Mouse (Mus musculus) midbrain, embryonic 11.5 days (tissue): ENCODE results near the gene Bmpr2. TPM values are rescaled to one million over a fixed set of nuclear protein-coding genes. Genes with fewer than 3 reads are reported as not detected.

Experiments used
- ATAC-seq: fragments of 200-750 bp; cut with Nextera tagmentation; 2 replicates; pipeline ENCODE4 v1.8.0; 2017; ENCODE audit warnings: moderate TSS enrichment, moderate library complexity; ENCODE audit not compliant: low FRiP score
- DNase-seq: peaks from one replicate; pipeline ENCODE4 v3.0.0; 2015; ENCODE audit warnings: low spot score; ENCODE audit errors: missing footprints
- H3K27ac ChIP-seq: fragments of 300-500 bp; sonication (generic); 2 replicates; pipeline ENCODE4 v1.5.1; 2014; ENCODE audit warnings: low read depth, low read length
- H3K27me3 ChIP-seq: fragments of 300-500 bp; sonication (generic); 2 replicates; pipeline ENCODE4 v1.6.1; 2014; ENCODE audit warnings: mild to moderate bottlenecking, low read length, moderate library complexity, mixed read lengths; ENCODE audit not compliant: control insufficient read depth, insufficient read depth
- H3K36me3 ChIP-seq: fragments of 300-500 bp; sonication (generic); 2 replicates; pipeline ENCODE4 v1.6.1; 2014; ENCODE audit warnings: mild to moderate bottlenecking, low read length, moderate library complexity, mixed read lengths; ENCODE audit not compliant: control insufficient read depth, insufficient read depth
- H3K4me1 ChIP-seq: fragments of 300-500 bp; sonication (generic); 2 replicates; pipeline ENCODE4 v1.6.1; 2014; ENCODE audit warnings: low read length; ENCODE audit not compliant: control insufficient read depth, insufficient read depth
- H3K4me2 ChIP-seq: fragments of 300-500 bp; sonication (generic); 2 replicates; pipeline ENCODE4 v1.6.1; 2014; ENCODE audit warnings: mild to moderate bottlenecking, moderate library complexity
- H3K4me3 ChIP-seq: fragments of 300-500 bp; sonication (generic); 2 replicates; pipeline ENCODE4 v1.5.1; 2014; ENCODE audit warnings: low read depth, low read length
- H3K9ac ChIP-seq: fragments of 300-500 bp; sonication (generic); 2 replicates; pipeline ENCODE4 v1.6.1; 2014; ENCODE audit warnings: low read length
- H3K9me3 ChIP-seq: fragments of 300-500 bp; sonication (generic); 2 replicates; pipeline ENCODE4 v1.6.1; 2016; ENCODE audit warnings: low read length; ENCODE audit not compliant: control insufficient read depth
- WGBS: fragments of 180-500 bp; shearing (Covaris S2); extraction: QIAGEN DNeasy Blood & Tissue Kit; methylation state at CpG from one replicate; pipeline ENCODE4 v1.1.7; 2014; 5-methylcytosine and 5-hydroxymethylcytosine counted together
- polyA plus RNA-seq: library from polyadenylated mRNA; unstranded; fragments of >200 nt; fragmentation: Nextera tagmentation; extraction: Ambion mirVana; gene quantifications from 2 replicates; pipeline ENCODE4 v1.2.1, GENCODE M21; 2014

Bmpr2 gene
- polyA plus RNA-seq, 1 experiment from 2014 or later, result 11.2 TPM

- Histone ChIP-seq H3K27ac (no peak overlapping the region), H3K4me2 (no peak overlapping the region), H3K27me3 (no peaks in the 10 kb centered on the region), H3K36me3 (no peaks in the 10 kb centered on the region), H3K9me3 (no peaks in the 10 kb centered on the region), H3K4me1 (no peaks in the 10 kb centered on the region), H3K9ac (no peak overlapping the region), H3K4me3 (no peak overlapping the region)
- WGBS, result 84% methylated on average over 2 of the region's 2 CpGs
- ATAC-seq (no peak), DNase-seq (no peak)
These were observed 161.2 kb downstream of the Bmpr2 start for GRCm38 (mm10) chr1:59924411-59924810.

GRCm38 (mm10) chr1:59926021-59926672 lies 162.9 kb downstream of the Bmpr2 start:
- no peaks in the 10 kb centered on the region for H3K36me3 ChIP-seq
- H3K4me2 ChIP-seq, result no peak overlapping the region
- ATAC-seq, result no peak
- 80% methylated on average over 3 of the region's 3 CpGs for WGBS
- DNase-seq, result no peak
- H3K4me3 ChIP-seq, result no peak overlapping the region
- H3K9me3 ChIP-seq, result no peaks in the 10 kb centered on the region
- H3K27me3 ChIP-seq, result no peaks in the 10 kb centered on the region
- no peak overlapping the region for H3K9ac ChIP-seq
- no peaks in the 10 kb centered on the region for H3K4me1 ChIP-seq
- H3K27ac ChIP-seq, result no peak overlapping the region

- ATAC-seq (no peak), DNase-seq (no peak)
- H3K9ac ChIP-seq, result no peak overlapping the region
- no peaks in the 10 kb centered on the region for H3K4me1 ChIP-seq
- no peak overlapping the region for H3K4me3 ChIP-seq
- H3K9me3 ChIP-seq, result no peaks in the 10 kb centered on the region
- 87% methylated on average over 2 of the region's 2 CpGs for WGBS
- no peak overlapping the region for H3K4me2 ChIP-seq
- H3K27me3 ChIP-seq, result no peaks in the 10 kb centered on the region
- no peak overlapping the region for H3K27ac ChIP-seq
- no peaks in the 10 kb centered on the region for H3K36me3 ChIP-seq
These were observed 164.0 kb downstream of the Bmpr2 start for GRCm38 (mm10) chr1:59927131-59927680.

Other genes starting within 250 kb of the Bmpr2 start
- gene Gm973, start 247.1 kb upstream of the Bmpr2 start, polyA plus RNA-seq, result 7.0 and 7.1 TPM in 2 replicates
- 603 and 652 TPM in 2 replicates for gene Sumo1, start 92.6 kb upstream of the Bmpr2 start, polyA plus RNA-seq
- 262 and 327 TPM in 2 replicates for gene Nop58, start 78.4 kb upstream of the Bmpr2 start, polyA plus RNA-seq
- 14.6 and 17.6 TPM in 2 replicates for gene Fam117b, start 149.6 kb downstream of the Bmpr2 start, polyA plus RNA-seq